Mouse (Mus musculus) limb, embryonic 10.5 days (tissue): ENCODE data around the gene Epsti1. TPM values are rescaled to one million over a fixed set of nuclear protein-coding genes. Genes with fewer than 3 reads are reported as not detected.
A peak's percentile ranks its signal among the peaks of the same experiment; 100 is the strongest.

Experiments used
- DNase-seq: peaks from one replicate; pipeline ENCODE4 v3.0.0-alpha.2; 2017; ENCODE audit warnings: low spot score
- H3K27ac ChIP-seq: fragments of 300-500 bp; sonication (generic); 2 replicates; pipeline ENCODE4 v1.5.1; 2016; ENCODE audit warnings: mild to moderate bottlenecking
- H3K27me3 ChIP-seq: fragments of 300-500 bp; sonication (generic); 2 replicates; pipeline ENCODE4 v1.6.1; 2016; ENCODE audit warnings: low read depth, mild to moderate bottlenecking; ENCODE audit not compliant: poor library complexity, severe bottlenecking
- H3K36me3 ChIP-seq: fragments of 300-500 bp; sonication (generic); 2 replicates; pipeline ENCODE4 v1.6.1; 2016; ENCODE audit warnings: mild to moderate bottlenecking, moderate library complexity
- H3K4me1 ChIP-seq: fragments of 300-500 bp; sonication (generic); 2 replicates; pipeline ENCODE4 v1.6.1; 2016
- H3K4me3 ChIP-seq: fragments of 300-500 bp; sonication (generic); 2 replicates; pipeline ENCODE4 v1.5.1; 2016; ENCODE audit warnings: mild to moderate bottlenecking, moderate library complexity
- H3K9me3 ChIP-seq: fragments of 300-500 bp; sonication (generic); replicated peaks from 2 replicates; pipeline ENCODE4 v1.6.1; 2016; ENCODE audit warnings: mild to moderate bottlenecking
- WGBS: fragments of 180-500 bp; shearing (Covaris S2); methylation state at CpG from one replicate; pipeline ENCODE4 v1.1.7; 2016; 5-methylcytosine and 5-hydroxymethylcytosine counted together
- polyA plus RNA-seq: library from polyadenylated mRNA; unstranded; fragments of >200 nt; fragmentation: Nextera tagmentation; extraction: Ambion mirVana; gene quantifications from 2 replicates; pipeline ENCODE4 v1.2.1, GENCODE M21; 2016

The Epsti1 gene
- polyA plus RNA-seq, 1 experiment from 2014 or later: 0.08 TPM

- Histone ChIP-seq H3K27me3 (no peaks in the 10 kb centered on the region), H3K36me3 (no peaks in the 10 kb centered on the region), H3K4me1 (peaks cover 13% of the 10 kb centered on the region), H3K27ac (no peak overlapping the region), H3K9me3 (no peaks in the 10 kb centered on the region), H3K4me3 (no peak overlapping the region)
- WGBS: 48% methylated on average over 6 of the region's 6 CpGs
- peak; percentile 60 for DNase-seq
Observed at GRCm38 (mm10) chr14:77928021-77928420, 24.0 kb downstream of the Epsti1 start.

GRCm38 (mm10) chr14:77928653-77929052 lies 24.6 kb downstream of the Epsti1 start:
- DNase-seq: no peak
- Histone ChIP-seq H3K36me3 (no peaks in the 10 kb centered on the region), H3K4me3 (no peak overlapping the region), H3K27me3 (no peaks in the 10 kb centered on the region), H3K4me1 (peaks cover 15% of the 10 kb centered on the region), H3K27ac (no peak overlapping the region), H3K9me3 (no peaks in the 10 kb centered on the region)
- 84% methylated on average over 5 of the region's 5 CpGs for WGBS

GRCm38 (mm10) chr14:77929139-77929678 lies 25.2 kb downstream of the Epsti1 start:
- Histone ChIP-seq H3K36me3 (no peaks in the 10 kb centered on the region), H3K27me3 (no peaks in the 10 kb centered on the region), H3K4me1 (peaks cover 15% of the 10 kb centered on the region), H3K9me3 (no peaks in the 10 kb centered on the region), H3K27ac (no peak overlapping the region), H3K4me3 (no peak overlapping the region)
- DNase-seq: no peak
- WGBS: 82% methylated on average over 2 of the region's 2 CpGs

- no peak overlapping the region; the same call in 1 of the 2 replicates for H3K4me3 ChIP-seq
- H3K9me3 ChIP-seq: no peaks in the 10 kb centered on the region
- DNase-seq: no peak
- WGBS: 38% methylated on average over 12 of the region's 12 CpGs
- no peaks in the 10 kb centered on the region for H3K27me3 ChIP-seq
- H3K27ac ChIP-seq: peak overlapping the region; percentile 59
- peaks cover 15% of the 10 kb centered on the region for H3K4me1 ChIP-seq
- H3K36me3 ChIP-seq: no peaks in the 10 kb centered on the region
Observed at GRCm38 (mm10) chr14:77932150-77933047, 28.4 kb downstream of the Epsti1 start.

- H3K9me3 ChIP-seq: no peaks in the 10 kb centered on the region
- no peaks in the 10 kb centered on the region for H3K27me3 ChIP-seq
- H3K27ac ChIP-seq: no peak overlapping the region
- WGBS: 92% methylated on average over 5 of the region's 5 CpGs
- no peaks in the 10 kb centered on the region for H3K36me3 ChIP-seq
- no peak overlapping the region for H3K4me3 ChIP-seq
- H3K4me1 ChIP-seq: peaks cover 15% of the 10 kb centered on the region
- no peak for DNase-seq
Observed at GRCm38 (mm10) chr14:77933243-77933642, 29.2 kb downstream of the Epsti1 start.

GRCm38 (mm10) chr14:77934431-77934830 lies 30.4 kb downstream of the Epsti1 start:
- Histone ChIP-seq H3K9me3 (no peaks in the 10 kb centered on the region), H3K4me3 (no peak overlapping the region), H3K36me3 (no peaks in the 10 kb centered on the region), H3K27me3 (no peaks in the 10 kb centered on the region), H3K4me1 (peaks cover 15% of the 10 kb centered on the region), H3K27ac (no peak overlapping the region)
- DNase-seq: no peak
- 91% methylated on average over 3 of the region's 3 CpGs for WGBS

- Histone ChIP-seq H3K27me3 (no peaks in the 10 kb centered on the region), H3K36me3 (no peaks in the 10 kb centered on the region), H3K4me1 (peaks cover 6% of the 10 kb centered on the region; the same call in 1 of the 2 replicates), H3K27ac (no peak overlapping the region), H3K9me3 (no peaks in the 10 kb centered on the region), H3K4me3 (no peak overlapping the region)
- DNase-seq: no peak
- WGBS: 93% methylated on average over 1 of the region's 1 CpGs
Observed at GRCm38 (mm10) chr14:77941105-77941504, 37.1 kb downstream of the Epsti1 start.

GRCm38 (mm10) chr14:77942235-77942634 lies 38.2 kb downstream of the Epsti1 start:
- Histone ChIP-seq H3K27me3 (no peaks in the 10 kb centered on the region), H3K36me3 (no peaks in the 10 kb centered on the region), H3K9me3 (no peaks in the 10 kb centered on the region), H3K4me3 (no peak overlapping the region), H3K27ac (no peak overlapping the region), H3K4me1 (peaks cover 6% of the 10 kb centered on the region; the same call in 1 of the 2 replicates)
- DNase-seq: no peak
- 53% methylated on average over 9 of the region's 9 CpGs for WGBS

GRCm38 (mm10) chr14:77942793-77943558 lies 38.9 kb downstream of the Epsti1 start:
- no peak overlapping the region for H3K4me3 ChIP-seq
- no peaks in the 10 kb centered on the region for H3K9me3 ChIP-seq
- peaks cover 6% of the 10 kb centered on the region; the same call in 1 of the 2 replicates for H3K4me1 ChIP-seq
- no peak overlapping the region for H3K27ac ChIP-seq
- WGBS: 87% methylated on average over 15 of the region's 15 CpGs
- no peak for DNase-seq
- no peaks in the 10 kb centered on the region for H3K36me3 ChIP-seq
- H3K27me3 ChIP-seq: no peaks in the 10 kb centered on the region

GRCm38 (mm10) chr14:77961741-77962140 lies 57.7 kb downstream of the Epsti1 start:
- H3K4me1 ChIP-seq: no peaks in the 10 kb centered on the region
- H3K4me3 ChIP-seq: no peak overlapping the region
- WGBS: 87% methylated on average over 6 of the region's 6 CpGs
- no peaks in the 10 kb centered on the region for H3K9me3 ChIP-seq
- H3K27me3 ChIP-seq: no peaks in the 10 kb centered on the region
- DNase-seq: no peak
- no peaks in the 10 kb centered on the region for H3K36me3 ChIP-seq
- no peak overlapping the region for H3K27ac ChIP-seq

- DNase-seq: no peak
- Histone ChIP-seq H3K9me3 (no peaks in the 10 kb centered on the region), H3K36me3 (no peaks in the 10 kb centered on the region), H3K4me1 (no peaks in the 10 kb centered on the region), H3K4me3 (no peak overlapping the region), H3K27ac (no peak overlapping the region), H3K27me3 (no peaks in the 10 kb centered on the region)
- 48% methylated on average over 7 of the region's 7 CpGs for WGBS
Observed at GRCm38 (mm10) chr14:77963525-77963924, 59.5 kb downstream of the Epsti1 start.

GRCm38 (mm10) chr14:77971355-77971754 lies 67.3 kb downstream of the Epsti1 start:
- Histone ChIP-seq H3K36me3 (no peaks in the 10 kb centered on the region), H3K4me3 (no peak overlapping the region), H3K9me3 (no peaks in the 10 kb centered on the region), H3K27me3 (no peaks in the 10 kb centered on the region), H3K4me1 (peaks cover 8% of the 10 kb centered on the region; the same call in 1 of the 2 replicates), H3K27ac (no peak overlapping the region)
- DNase-seq: no peak
- WGBS: 88% methylated on average over 4 of the region's 4 CpGs

- no peak for DNase-seq
- WGBS: 70% methylated on average over 6 of the region's 6 CpGs
- Histone ChIP-seq H3K9me3 (no peaks in the 10 kb centered on the region), H3K36me3 (no peaks in the 10 kb centered on the region), H3K4me3 (no peak overlapping the region), H3K27me3 (no peaks in the 10 kb centered on the region), H3K27ac (no peak overlapping the region), H3K4me1 (peaks cover 8% of the 10 kb centered on the region; the same call in 1 of the 2 replicates)
Observed at GRCm38 (mm10) chr14:77974221-77974620, 70.2 kb downstream of the Epsti1 start.
